Mouse (Mus musculus) cortical plate, adult 2 months (tissue): ENCODE measurements around the gene Pebp1.

Experiments used
- CTCF ChIP-seq: fragments of 200-500 bp; IDR thresholded peaks from 2 replicates; pipeline ENCODE4 v1.5.1; 2011; ENCODE audit warnings: mild to moderate bottlenecking, control low read depth, low read length; ENCODE audit not compliant: insufficient read depth; ENCODE audit errors: extremely low read depth
- POLR2A ChIP-seq: fragments of 200-500 bp; IDR thresholded peaks from 2 replicates; pipeline ENCODE4 v1.6.1; 2011; ENCODE audit warnings: mild to moderate bottlenecking, low read length, control low read depth; ENCODE audit not compliant: insufficient read depth; ENCODE audit errors: extremely low read depth

DNA sequence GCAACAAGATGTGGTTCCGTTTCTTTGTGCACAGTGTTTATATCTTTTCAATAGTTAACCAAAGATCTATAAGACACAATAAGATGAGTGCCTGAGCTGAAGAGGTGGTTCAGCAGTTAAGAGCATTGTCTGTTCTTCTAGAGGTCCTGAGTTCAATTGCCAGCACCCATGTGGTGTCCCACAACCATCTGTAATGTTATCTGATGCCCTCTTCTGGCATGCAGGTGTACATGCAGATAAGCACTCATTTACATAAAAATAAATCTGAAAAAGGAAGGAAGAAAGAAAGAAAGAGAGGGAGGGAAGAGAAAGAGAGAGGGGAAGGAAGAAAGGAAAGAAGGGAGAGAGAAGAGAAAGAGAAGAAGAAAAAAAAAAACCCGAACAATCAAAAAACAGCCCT is 19.4 kb upstream of the Pebp1 start:
- TF ChIP-seq CTCF, result no peak
- no peak for TF ChIP-seq POLR2A
